Mouse (Mus musculus): ENCODE data around the gene Drosha. TPM values are rescaled to one million over a fixed set of nuclear protein-coding genes. Genes with fewer than 3 reads are reported as not detected.
"Not testable (repeated sequence)": the region's sequence is repeated elsewhere in the genome, so short reads cannot be mapped to it uniquely, and the experiment has no call there.

Gene Drosha
- polyA plus RNA-seq, 1 experiment from 2014 or later, result 25.2 TPM

GRCm38 (mm10) chr15:12800405-12801141 lies 24.0 kb upstream of the Drosha start:
- WGBS, result 48% methylated on average over 15 of the region's 15 CpGs
- H3K36me3 ChIP-seq (ENCODE audit: control insufficient read depth, insufficient read depth, low read length), result no peaks in the 10 kb centered on the region
- ATAC-seq, result no peak
- no peak overlapping the region for H3K4me2 ChIP-seq (ENCODE audit: low read depth, low read length)
- H3K4me3 ChIP-seq (ENCODE audit: low read length), result no peak overlapping the region
- H3K27ac ChIP-seq (ENCODE audit: low read length), result no peak overlapping the region
- H3K4me1 ChIP-seq (ENCODE audit: control insufficient read depth, insufficient read depth, low read length), result no peaks in the 10 kb centered on the region
- H3K27me3 ChIP-seq (replicated peaks; ENCODE audit: control insufficient read depth, insufficient read depth, low read length), result no peaks in the 10 kb centered on the region
- no peak overlapping the region for H3K9ac ChIP-seq (ENCODE audit: low read depth, low read length)
- no peaks in the 10 kb centered on the region for H3K9me3 ChIP-seq (ENCODE audit: control insufficient read depth, low read length)

- 68% methylated on average over 2 of the region's 2 CpGs for WGBS
- H3K9me3 ChIP-seq (ENCODE audit: control insufficient read depth, low read length); ATAC-seq; H3K27ac ChIP-seq (ENCODE audit: low read length); H3K36me3 ChIP-seq (ENCODE audit: control insufficient read depth, insufficient read depth, low read length); H3K27me3 ChIP-seq (replicated peaks; ENCODE audit: control insufficient read depth, insufficient read depth, low read length); H3K4me1 ChIP-seq (ENCODE audit: control insufficient read depth, insufficient read depth, low read length); H3K9ac ChIP-seq (ENCODE audit: low read depth, low read length); H3K4me3 ChIP-seq (ENCODE audit: low read length); H3K4me2 ChIP-seq (ENCODE audit: low read depth, low read length): not testable (repeated sequence)
Observed at GRCm38 (mm10) chr15:12801142-12801506, 23.5 kb upstream of the Drosha start.

GRCm38 (mm10) chr15:12805071-12805470 lies 19.5 kb upstream of the Drosha start:
- H3K9me3 ChIP-seq (ENCODE audit: control insufficient read depth, low read length), result no peaks in the 10 kb centered on the region

GRCm38 (mm10) chr15:12807088-12807487 lies 17.5 kb upstream of the Drosha start:
- H3K27me3 ChIP-seq (replicated peaks; ENCODE audit: control insufficient read depth, insufficient read depth, low read length), result no peaks in the 10 kb centered on the region
- H3K4me2 ChIP-seq (ENCODE audit: low read depth, low read length), result no peak overlapping the region
- WGBS, result 82% methylated on average over 10 of the region's 10 CpGs
- H3K4me1 ChIP-seq (ENCODE audit: control insufficient read depth, insufficient read depth, low read length), result no peaks in the 10 kb centered on the region
- no peaks in the 10 kb centered on the region for H3K9me3 ChIP-seq (ENCODE audit: control insufficient read depth, low read length)
- H3K36me3 ChIP-seq (ENCODE audit: control insufficient read depth, insufficient read depth, low read length), result peaks cover 26% of the 10 kb centered on the region
- no peak overlapping the region for H3K27ac ChIP-seq (ENCODE audit: low read length)
- ATAC-seq, result no peak
- no peak overlapping the region for H3K4me3 ChIP-seq (ENCODE audit: low read length)
- no peak overlapping the region for H3K9ac ChIP-seq (ENCODE audit: low read depth, low read length)

More at GRCm38 (mm10) chr15:12805071-12805470, 19.5 kb upstream of the Drosha start:
- no peak overlapping the region for H3K27ac ChIP-seq (ENCODE audit: low read length)
- H3K36me3 ChIP-seq (ENCODE audit: control insufficient read depth, insufficient read depth, low read length), result peaks cover 10% of the 10 kb centered on the region
- H3K4me3 ChIP-seq (ENCODE audit: low read length), result no peak overlapping the region
- H3K4me1 ChIP-seq (ENCODE audit: control insufficient read depth, insufficient read depth, low read length), result no peaks in the 10 kb centered on the region
- no peak overlapping the region for H3K4me2 ChIP-seq (ENCODE audit: low read depth, low read length)
- H3K27me3 ChIP-seq (replicated peaks; ENCODE audit: control insufficient read depth, insufficient read depth, low read length), result no peaks in the 10 kb centered on the region
- WGBS, result 87% methylated on average over 4 of the region's 4 CpGs
- H3K9ac ChIP-seq (ENCODE audit: low read depth, low read length), result no peak overlapping the region
- ATAC-seq, result no peak

- no peak overlapping the region for H3K9ac ChIP-seq (ENCODE audit: low read depth, low read length)
- WGBS, result 87% methylated on average over 6 of the region's 6 CpGs
- H3K27ac ChIP-seq (ENCODE audit: low read length), result no peak overlapping the region
- peaks cover 36% of the 10 kb centered on the region for H3K36me3 ChIP-seq (ENCODE audit: control insufficient read depth, insufficient read depth, low read length)
- ATAC-seq, result no peak
- no peaks in the 10 kb centered on the region for H3K27me3 ChIP-seq (replicated peaks; ENCODE audit: control insufficient read depth, insufficient read depth, low read length)
- H3K4me2 ChIP-seq (ENCODE audit: low read depth, low read length), result no peak overlapping the region
- H3K4me3 ChIP-seq (ENCODE audit: low read length), result no peak overlapping the region
- H3K9me3 ChIP-seq (ENCODE audit: control insufficient read depth, low read length), result no peaks in the 10 kb centered on the region
- H3K4me1 ChIP-seq (ENCODE audit: control insufficient read depth, insufficient read depth, low read length), result no peaks in the 10 kb centered on the region
Observed at GRCm38 (mm10) chr15:12809305-12809704, 15.3 kb upstream of the Drosha start.

GRCm38 (mm10) chr15:12812646-12813045 lies 12.0 kb upstream of the Drosha start:
- Histone ChIP-seq H3K4me2 (ENCODE audit: low read depth, low read length) (no peak overlapping the region), H3K4me1 (ENCODE audit: control insufficient read depth, insufficient read depth, low read length) (no peaks in the 10 kb centered on the region), H3K27ac (ENCODE audit: low read length) (no peak overlapping the region), H3K9me3 (ENCODE audit: control insufficient read depth, low read length) (no peaks in the 10 kb centered on the region), H3K36me3 (ENCODE audit: control insufficient read depth, insufficient read depth, low read length) (peaks cover 46% of the 10 kb centered on the region), H3K9ac (ENCODE audit: low read depth, low read length) (no peak overlapping the region), H3K27me3 (replicated peaks; ENCODE audit: control insufficient read depth, insufficient read depth, low read length) (no peaks in the 10 kb centered on the region), H3K4me3 (ENCODE audit: low read length) (no peak overlapping the region)
- 93% methylated on average over 11 of the region's 11 CpGs for WGBS
- ATAC-seq, result no peak

- no peak overlapping the region for H3K4me3 ChIP-seq (ENCODE audit: low read length)
- H3K27ac ChIP-seq (ENCODE audit: low read length), result no peak overlapping the region
- WGBS, result 85% methylated on average over 8 of the region's 8 CpGs
- no peak overlapping the region for H3K9ac ChIP-seq (ENCODE audit: low read depth, low read length)
- no peaks in the 10 kb centered on the region for H3K27me3 ChIP-seq (replicated peaks; ENCODE audit: control insufficient read depth, insufficient read depth, low read length)
- no peaks in the 10 kb centered on the region for H3K9me3 ChIP-seq (ENCODE audit: control insufficient read depth, low read length)
- H3K36me3 ChIP-seq (ENCODE audit: control insufficient read depth, insufficient read depth, low read length), result peaks cover 35% of the 10 kb centered on the region
- no peak overlapping the region for H3K4me2 ChIP-seq (ENCODE audit: low read depth, low read length)
- no peaks in the 10 kb centered on the region for H3K4me1 ChIP-seq (ENCODE audit: control insufficient read depth, insufficient read depth, low read length)
- ATAC-seq, result no peak
Observed at GRCm38 (mm10) chr15:12817592-12817991, 7.0 kb upstream of the Drosha start.

GRCm38 (mm10) chr15:12822416-12823395 lies 1.9 kb upstream of the Drosha start:
- Histone ChIP-seq H3K27me3 (replicated peaks; ENCODE audit: control insufficient read depth, insufficient read depth, low read length) (no peaks in the 10 kb centered on the region), H3K9me3 (ENCODE audit: control insufficient read depth, low read length) (no peaks in the 10 kb centered on the region), H3K36me3 (ENCODE audit: control insufficient read depth, insufficient read depth, low read length) (peaks cover 11% of the 10 kb centered on the region), H3K27ac (ENCODE audit: low read length) (no peak overlapping the region), H3K9ac (ENCODE audit: low read depth, low read length) (no peak overlapping the region), H3K4me3 (ENCODE audit: low read length) (no peak overlapping the region), H3K4me1 (ENCODE audit: control insufficient read depth, insufficient read depth, low read length) (peaks cover 12% of the 10 kb centered on the region; the same call in 1 of the 2 replicates), H3K4me2 (ENCODE audit: low read depth, low read length) (no peak overlapping the region; the same call in 1 of the 2 replicates)
- 75% methylated on average over 9 of the region's 9 CpGs for WGBS
- ATAC-seq, result no peak

GRCm38 (mm10) chr15:12823455-12824119 lies 1.0 kb upstream of the Drosha start:
- Histone ChIP-seq H3K4me1 (ENCODE audit: control insufficient read depth, insufficient read depth, low read length) (peaks cover 12% of the 10 kb centered on the region; the same call in 1 of the 2 replicates), H3K27me3 (replicated peaks; ENCODE audit: control insufficient read depth, insufficient read depth, low read length) (no peaks in the 10 kb centered on the region), H3K4me2 (ENCODE audit: low read depth, low read length) (peak overlapping the region; percentile 60), H3K36me3 (ENCODE audit: control insufficient read depth, insufficient read depth, low read length) (peaks cover 4% of the 10 kb centered on the region; the same call in 1 of the 2 replicates), H3K27ac (ENCODE audit: low read length) (no peak overlapping the region), H3K4me3 (ENCODE audit: low read length) (peak overlapping the region; percentile 94), H3K9ac (ENCODE audit: low read depth, low read length) (peak overlapping the region; percentile 96), H3K9me3 (ENCODE audit: control insufficient read depth, low read length) (no peaks in the 10 kb centered on the region)
- ATAC-seq, result no peak
- WGBS, result 77% methylated on average over 2 of the region's 2 CpGs

Measured in intestine, embryonic 16.5 days (tissue).